Mouse (Mus musculus): ENCODE measurements around the gene Tmem150a.

DNA sequence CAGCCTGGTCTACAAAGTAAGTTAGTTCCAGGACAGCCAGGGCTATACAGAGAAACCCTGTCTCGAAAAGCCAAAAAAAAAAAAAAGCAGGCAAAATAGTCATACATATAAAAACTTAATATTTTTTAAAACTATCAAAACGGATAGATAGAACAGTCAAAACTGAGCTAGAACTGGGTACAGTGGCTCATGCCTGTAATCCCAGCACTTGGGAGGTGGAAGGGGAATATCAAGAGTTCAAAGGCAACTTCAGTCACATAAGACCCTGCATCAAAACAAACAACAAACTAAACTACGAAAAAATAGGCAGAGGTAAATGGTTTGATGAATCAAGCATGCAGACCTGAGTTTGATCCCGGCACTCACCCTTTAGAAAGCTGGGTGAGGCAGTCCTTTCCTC is 25.1 kb upstream of the Tmem150a start:
- TF ChIP-seq CTCF (conservative IDR thresholded peaks at IDR 0.05; ENCODE audit: low read length) (no peak), POU5F1 (IDR thresholded peaks at IDR 0.05; ENCODE audit: borderline replicate concordance, low read length) (no peak), NANOG (IDR thresholded peaks at IDR 0.05; ENCODE audit: borderline replicate concordance, low read length) (no peak)

Data from E14TG2a.4 (cell line).